Mouse (Mus musculus) embryonic facial prominence, embryonic 14.5 days (tissue): ENCODE measurements around the gene Trim50. TPM values are rescaled to one million over a fixed set of nuclear protein-coding genes. Genes with fewer than 3 reads are reported as not detected.

ENCODE experiments used
- ATAC-seq: fragments of 200-750 bp; cut with Nextera tagmentation; 2 replicates; pipeline ENCODE4 v1.8.0; 2017; ENCODE audit warnings: low read depth, moderate number of reproducible peaks, moderate TSS enrichment
- DNase-seq: peaks from one replicate; pipeline ENCODE4 v3.0.0-alpha.2; 2015; ENCODE audit warnings: low spot score
- H3K27ac ChIP-seq: fragments of 300-500 bp; sonication (generic); replicated peaks from 2 replicates; pipeline ENCODE4 v1.5.1; 2014; ENCODE audit warnings: low read depth, mild to moderate bottlenecking, low read length, moderate library complexity
- H3K27me3 ChIP-seq: fragments of 300-500 bp; sonication (generic); replicated peaks from 2 replicates; pipeline ENCODE4 v1.6.1; 2014; ENCODE audit warnings: low read length; ENCODE audit not compliant: control insufficient read depth, insufficient read depth
- H3K36me3 ChIP-seq: fragments of 300-500 bp; sonication (generic); 2 replicates; pipeline ENCODE4 v1.6.1; 2014; ENCODE audit warnings: low read length, mixed read lengths; ENCODE audit not compliant: control insufficient read depth, insufficient read depth
- H3K4me1 ChIP-seq: fragments of 300-500 bp; sonication (generic); 2 replicates; pipeline ENCODE4 v1.6.1; 2014; ENCODE audit warnings: antibody characterized with exemption, low read length; ENCODE audit not compliant: control insufficient read depth, insufficient read depth
- H3K4me2 ChIP-seq: fragments of 300-500 bp; sonication (generic); 2 replicates; pipeline ENCODE4 v1.6.1; 2014; ENCODE audit warnings: low read depth, mild to moderate bottlenecking, low read length, moderate library complexity, mixed read lengths
- H3K4me3 ChIP-seq: fragments of 300-500 bp; sonication (generic); 2 replicates; pipeline ENCODE4 v1.5.1; 2014; ENCODE audit warnings: low read depth, mild to moderate bottlenecking, low read length
- H3K9ac ChIP-seq: fragments of 300-500 bp; sonication (generic); 2 replicates; pipeline ENCODE4 v1.6.1; 2014; ENCODE audit warnings: low read depth, mild to moderate bottlenecking, low read length, moderate library complexity, mixed read lengths
- H3K9me3 ChIP-seq: fragments of 300-500 bp; sonication (generic); 2 replicates; pipeline ENCODE4 v1.6.1; 2016; ENCODE audit warnings: low read length; ENCODE audit not compliant: control insufficient read depth
- WGBS: fragments of 180-500 bp; shearing (Covaris S2); extraction: QIAGEN DNeasy Blood & Tissue Kit; methylation state at CpG from one replicate; pipeline ENCODE4 v1.1.7; 2014; 5-methylcytosine and 5-hydroxymethylcytosine counted together
- polyA plus RNA-seq: library from polyadenylated mRNA; unstranded; fragments of >200 nt; fragmentation: Nextera tagmentation; extraction: Ambion mirVana; gene quantifications from 2 replicates; pipeline ENCODE4 v1.2.1, GENCODE M21; 2014

Gene Trim50
- polyA plus RNA-seq, result not detected in 2 replicates

- Histone ChIP-seq H3K9me3 (peaks cover 11% of the 10 kb centered on the region; the same call in 1 of the 2 replicates), H3K4me1 (no peaks in the 10 kb centered on the region; the same call in 1 of the 2 replicates), H3K27me3 (0 out of 2 replicates have a peak, but pooled peaks cover 5% of the 10 kb centered on the region), H3K36me3 (no peaks in the 10 kb centered on the region), H3K9ac (no peak within 1 kb of the TSS), H3K4me3 (no peak within 1 kb of the TSS), H3K27ac (no peak within 1 kb of the TSS), H3K4me2 (no peak within 1 kb of the TSS)
- 52% methylated on average over 4 of the region's 9 CpGs for WGBS
- no peak for ATAC-seq
- DNase-seq, result no peak
Measured at GRCm38 (mm10) chr5:135352995-135353394, at the start of gene Trim50. Gene Trim50 (plus strand): TSS chr5:135353295.

GRCm38 (mm10) chr5:135306321-135306965 lies 46.7 kb upstream of the Trim50 start:
- DNase-seq (no peak), ATAC-seq (no peak)
- Histone ChIP-seq H3K9ac (no peak overlapping the region), H3K27me3 (no peaks in the 10 kb centered on the region), H3K27ac (no peak overlapping the region), H3K4me2 (no peak overlapping the region), H3K4me1 (no peaks in the 10 kb centered on the region), H3K36me3 (no peaks in the 10 kb centered on the region), H3K9me3 (no peaks in the 10 kb centered on the region), H3K4me3 (no peak overlapping the region)
- WGBS, result 44% methylated on average over 10 of the region's 10 CpGs

GRCm38 (mm10) chr5:135316177-135316576 lies 36.9 kb upstream of the Trim50 start:
- Histone ChIP-seq H3K27ac (no peak overlapping the region), H3K9ac (no peak overlapping the region), H3K9me3 (no peaks in the 10 kb centered on the region), H3K4me3 (no peak overlapping the region), H3K36me3 (no peaks in the 10 kb centered on the region), H3K27me3 (no peaks in the 10 kb centered on the region), H3K4me2 (no peak overlapping the region), H3K4me1 (no peaks in the 10 kb centered on the region)
- DNase-seq (no peak), ATAC-seq (no peak)
- 82% methylated on average over 3 of the region's 3 CpGs for WGBS

- Histone ChIP-seq H3K36me3 (no peaks in the 10 kb centered on the region), H3K27ac (no peak overlapping the region), H3K4me1 (no peaks in the 10 kb centered on the region), H3K27me3 (no peaks in the 10 kb centered on the region), H3K4me3 (no peak overlapping the region), H3K4me2 (no peak overlapping the region), H3K9me3 (no peaks in the 10 kb centered on the region), H3K9ac (no peak overlapping the region)
- no peak for ATAC-seq
- no peak for DNase-seq
- WGBS, result 58% methylated on average over 2 of the region's 2 CpGs
Measured at GRCm38 (mm10) chr5:135319856-135320255, 33.2 kb upstream of the Trim50 start.

GRCm38 (mm10) chr5:135322197-135322596 lies 30.9 kb upstream of the Trim50 start:
- ATAC-seq (no peak), DNase-seq (no peak)
- no peak overlapping the region for H3K4me2 ChIP-seq
- H3K4me3 ChIP-seq, result no peak overlapping the region
- H3K9ac ChIP-seq, result no peak overlapping the region
- no peaks in the 10 kb centered on the region for H3K9me3 ChIP-seq
- no peaks in the 10 kb centered on the region for H3K36me3 ChIP-seq
- H3K4me1 ChIP-seq, result no peaks in the 10 kb centered on the region
- no peaks in the 10 kb centered on the region for H3K27me3 ChIP-seq
- no peak overlapping the region for H3K27ac ChIP-seq
- WGBS, result 91% methylated on average over 1 of the region's 1 CpGs

GRCm38 (mm10) chr5:135326121-135326659 lies 26.9 kb upstream of the Trim50 start:
- no peak for DNase-seq
- Histone ChIP-seq H3K4me1 (no peaks in the 10 kb centered on the region), H3K9ac (no peak overlapping the region), H3K4me3 (no peak overlapping the region), H3K4me2 (no peak overlapping the region), H3K9me3 (no peaks in the 10 kb centered on the region), H3K27ac (no peak overlapping the region), H3K36me3 (no peaks in the 10 kb centered on the region), H3K27me3 (no peaks in the 10 kb centered on the region)
- WGBS, result 13% methylated on average over 3 of the region's 3 CpGs
- no peak for ATAC-seq

- no peak for DNase-seq
- Histone ChIP-seq H3K9ac (no peak overlapping the region), H3K36me3 (no peaks in the 10 kb centered on the region), H3K4me2 (no peak overlapping the region), H3K27ac (no peak overlapping the region), H3K4me1 (no peaks in the 10 kb centered on the region), H3K4me3 (no peak overlapping the region), H3K27me3 (no peaks in the 10 kb centered on the region), H3K9me3 (no peaks in the 10 kb centered on the region)
- WGBS, result 83% methylated on average over 4 of the region's 4 CpGs
- no peak for ATAC-seq
Measured at GRCm38 (mm10) chr5:135329471-135329870, 23.6 kb upstream of the Trim50 start.

GRCm38 (mm10) chr5:135330201-135330600 lies 22.9 kb upstream of the Trim50 start:
- Histone ChIP-seq H3K9me3 (no peaks in the 10 kb centered on the region), H3K4me1 (no peaks in the 10 kb centered on the region), H3K27ac (no peak overlapping the region), H3K9ac (no peak overlapping the region), H3K27me3 (no peaks in the 10 kb centered on the region), H3K36me3 (no peaks in the 10 kb centered on the region), H3K4me3 (no peak overlapping the region), H3K4me2 (no peak overlapping the region)
- WGBS, result 85% methylated on average over 5 of the region's 5 CpGs
- DNase-seq (no peak), ATAC-seq (no peak)

GRCm38 (mm10) chr5:135331161-135331560 lies 21.9 kb upstream of the Trim50 start:
- H3K4me3 ChIP-seq, result no peak overlapping the region
- no peaks in the 10 kb centered on the region for H3K9me3 ChIP-seq
- H3K27ac ChIP-seq, result no peak overlapping the region
- H3K9ac ChIP-seq, result no peak overlapping the region
- no peak overlapping the region for H3K4me2 ChIP-seq
- ATAC-seq (no peak), DNase-seq (no peak)
- no peaks in the 10 kb centered on the region for H3K4me1 ChIP-seq
- H3K36me3 ChIP-seq, result no peaks in the 10 kb centered on the region
- no peaks in the 10 kb centered on the region for H3K27me3 ChIP-seq
- WGBS, result 90% methylated on average over 6 of the region's 6 CpGs
